Mouse (Mus musculus) C2C12 (cell line): Measurements from ENCODE around the gene Noc2l.

Experiments
- CTCF ChIP-seq: IDR thresholded peaks from one replicate; pipeline ENCODE4 v1.5.1; 2011; ENCODE audit not compliant: control insufficient read depth, insufficient read depth, insufficient read length
- MAX ChIP-seq: IDR thresholded peaks from one replicate; pipeline ENCODE4 v1.6.1; 2011; ENCODE audit warnings: mild to moderate bottlenecking, control low read depth

GRCm38 (mm10) chr4:156217022-156217669 lies 18.7 kb upstream of the Noc2l start:
- no peak for TF ChIP-seq CTCF
- TF ChIP-seq MAX, result no peak
